Mouse (Mus musculus) forebrain, embryonic 16.5 days (tissue): Measurements from ENCODE around the gene Zcchc13. TPM values are rescaled to one million over a fixed set of nuclear protein-coding genes. Genes with fewer than 3 reads are reported as not detected.

Experiments
- ATAC-seq: fragments of 200-750 bp; cut with Nextera tagmentation; 2 replicates; pipeline ENCODE4 v1.8.0; 2017; ENCODE audit warnings: mild to moderate bottlenecking, moderate library complexity
- H3K27ac ChIP-seq: fragments of 300-500 bp; sonication (generic); 2 replicates; pipeline ENCODE4 v1.5.1; 2014; ENCODE audit warnings: low read length, control low read depth
- H3K27me3 ChIP-seq: fragments of 300-500 bp; sonication (generic); replicated peaks from 2 replicates; pipeline ENCODE4 v1.6.1; 2014; ENCODE audit warnings: low read length; ENCODE audit not compliant: control insufficient read depth, insufficient read depth
- H3K36me3 ChIP-seq: fragments of 300-500 bp; sonication (generic); 2 replicates; pipeline ENCODE4 v1.6.1; 2014; ENCODE audit not compliant: control insufficient read depth, insufficient read depth
- H3K4me1 ChIP-seq: fragments of 300-500 bp; sonication (generic); replicated peaks from 2 replicates; pipeline ENCODE4 v1.6.1; 2014; ENCODE audit warnings: low read length; ENCODE audit not compliant: control insufficient read depth, insufficient read depth
- H3K4me2 ChIP-seq: fragments of 300-500 bp; sonication (generic); 2 replicates; pipeline ENCODE4 v1.6.1; 2014; ENCODE audit warnings: mild to moderate bottlenecking, low read length, control low read depth
- H3K4me3 ChIP-seq: fragments of 300-500 bp; sonication (generic); replicated peaks from 2 replicates; pipeline ENCODE4 v1.5.1; 2014; ENCODE audit warnings: mild to moderate bottlenecking, low read length, control low read depth
- H3K9ac ChIP-seq: fragments of 300-500 bp; sonication (generic); replicated peaks from 2 replicates; pipeline ENCODE4 v1.6.1; 2014; ENCODE audit warnings: low read depth, low read length, control low read depth
- H3K9me3 ChIP-seq: fragments of 300-500 bp; sonication (generic); 2 replicates; pipeline ENCODE4 v1.6.1; 2016; ENCODE audit warnings: low read length; ENCODE audit not compliant: control insufficient read depth
- WGBS: fragments of 180-500 bp; shearing (Covaris S2); extraction: QIAGEN DNeasy Blood & Tissue Kit; methylation state at CpG from one replicate; pipeline ENCODE4 v1.1.7; 2014; 5-methylcytosine and 5-hydroxymethylcytosine counted together
- polyA plus RNA-seq: library from polyadenylated mRNA; unstranded; fragments of >200 nt; fragmentation: Nextera tagmentation; extraction: Ambion mirVana; gene quantifications from 2 replicates; pipeline ENCODE4 v1.2.1, GENCODE M21; 2015

Gene Zcchc13
- polyA plus RNA-seq, 1 experiment from 2014 or later = not detected

- H3K9ac ChIP-seq = no peak overlapping the region; the same call in 1 of the 2 replicates
- H3K27ac ChIP-seq = no peak overlapping the region
- WGBS = 67% methylated on average over 4 of the region's 4 CpGs
- H3K4me1 ChIP-seq = peaks cover 9% of the 10 kb centered on the region
- H3K9me3 ChIP-seq = no peaks in the 10 kb centered on the region
- no peak overlapping the region; the same call in 1 of the 2 replicates for H3K4me3 ChIP-seq
- H3K27me3 ChIP-seq = no peaks in the 10 kb centered on the region
- H3K36me3 ChIP-seq = peaks cover 1% of the 10 kb centered on the region; the same call in 1 of the 2 replicates
- ATAC-seq = no peak
- peak overlapping the region; percentile 54 for H3K4me2 ChIP-seq
Observed at GRCm38 (mm10) chrX:103615453-103615852, 14.9 kb upstream of the Zcchc13 start.

- peak overlapping the region; percentile 54 for H3K4me2 ChIP-seq
- H3K4me1 ChIP-seq = peaks cover 9% of the 10 kb centered on the region
- peak overlapping the region; percentile 75 for H3K27ac ChIP-seq
- peak; percentile 5 for ATAC-seq
- H3K9me3 ChIP-seq = no peaks in the 10 kb centered on the region
- H3K9ac ChIP-seq = peak overlapping the region; percentile 51
- peak overlapping the region; percentile 54 for H3K4me3 ChIP-seq
- no peaks in the 10 kb centered on the region; the same call in 1 of the 2 replicates for H3K36me3 ChIP-seq
- H3K27me3 ChIP-seq = no peaks in the 10 kb centered on the region
- WGBS = 37% methylated on average over 19 of the region's 19 CpGs
Observed at GRCm38 (mm10) chrX:103616162-103616535, 14.2 kb upstream of the Zcchc13 start.

- H3K9me3 ChIP-seq = no peaks in the 10 kb centered on the region
- WGBS = 1% methylated on average over 28 of the region's 50 CpGs
Observed at GRCm38 (mm10) chrX:103616536-103617404, 13.6 kb upstream of the Zcchc13 start.

GRCm38 (mm10) chrX:103617405-103618095, 12.8 kb upstream of the Zcchc13 start:
- WGBS = 19% methylated on average over 8 of the region's 8 CpGs
- Histone ChIP-seq H3K9ac (peak overlapping the region; percentile 55), H3K27me3 (no peaks in the 10 kb centered on the region), H3K27ac (peak overlapping the region; percentile 94), H3K9me3 (no peaks in the 10 kb centered on the region), H3K4me1 (peaks cover 11% of the 10 kb centered on the region), H3K4me3 (peak overlapping the region; percentile 54), H3K4me2 (peak overlapping the region; percentile 54), H3K36me3 (no peaks in the 10 kb centered on the region)
- no peak for ATAC-seq

More at GRCm38 (mm10) chrX:103616536-103617404, 13.6 kb upstream of the Zcchc13 start:
- Histone ChIP-seq H3K4me3 (peak overlapping the region; percentile 54), H3K27ac (peak overlapping the region; percentile 94), H3K9ac (peak overlapping the region; percentile 55), H3K4me2 (peak overlapping the region; percentile 54), H3K36me3 (no peaks in the 10 kb centered on the region; the same call in 1 of the 2 replicates), H3K4me1 (peaks cover 11% of the 10 kb centered on the region), H3K27me3 (no peaks in the 10 kb centered on the region)
- peak; percentile 98 for ATAC-seq

- Histone ChIP-seq H3K4me1 (peaks cover 12% of the 10 kb centered on the region), H3K36me3 (no peaks in the 10 kb centered on the region), H3K4me3 (peak overlapping the region; percentile 58), H3K27me3 (no peaks in the 10 kb centered on the region; the same call in 1 of the 2 replicates), H3K4me2 (peak overlapping the region; percentile 79), H3K9ac (peak overlapping the region; percentile 71), H3K27ac (peak overlapping the region; percentile 92), H3K9me3 (no peaks in the 10 kb centered on the region)
- 4% methylated on average over 8 of the region's 8 CpGs for WGBS
- ATAC-seq = peak; percentile 16
Observed at GRCm38 (mm10) chrX:103621799-103622198, 8.6 kb upstream of the Zcchc13 start.

- Histone ChIP-seq H3K27ac (peak overlapping the region; percentile 92), H3K36me3 (no peaks in the 10 kb centered on the region), H3K27me3 (no peaks in the 10 kb centered on the region; the same call in 1 of the 2 replicates), H3K9ac (peak overlapping the region; percentile 71), H3K4me1 (peaks cover 12% of the 10 kb centered on the region), H3K4me3 (peak overlapping the region; percentile 58), H3K4me2 (peak overlapping the region; percentile 79), H3K9me3 (no peaks in the 10 kb centered on the region)
- ATAC-seq = peak; percentile 94
- under 1% methylated on average over 33 of the region's 33 CpGs for WGBS
Observed at GRCm38 (mm10) chrX:103622260-103622934, 8.0 kb upstream of the Zcchc13 start.

- H3K4me3 ChIP-seq = peak overlapping the region; percentile 58
- H3K36me3 ChIP-seq = no peaks in the 10 kb centered on the region
- no peaks in the 10 kb centered on the region; the same call in 1 of the 2 replicates for H3K27me3 ChIP-seq
- H3K27ac ChIP-seq = 0 out of 2 replicates have a peak overlapping the region, but pooled peaks have one; percentile 1
- H3K4me2 ChIP-seq = peak overlapping the region; percentile 79
- ATAC-seq = peak; percentile 13
- H3K9me3 ChIP-seq = no peaks in the 10 kb centered on the region
- 2% methylated on average over 13 of the region's 13 CpGs for WGBS
- H3K9ac ChIP-seq = no peak overlapping the region; the same call in 1 of the 2 replicates
- H3K4me1 ChIP-seq = peaks cover 12% of the 10 kb centered on the region
Observed at GRCm38 (mm10) chrX:103622935-103623280, 7.5 kb upstream of the Zcchc13 start.

- WGBS = under 1% methylated on average over 24 of the region's 28 CpGs
- ATAC-seq = peak; percentile 41
Observed at GRCm38 (mm10) chrX:103623411-103623845, 7.0 kb upstream of the Zcchc13 start.

More at GRCm38 (mm10) chrX:103623411-103623845, 7.0 kb upstream of the Zcchc13 start:
- peaks cover 8% of the 10 kb centered on the region for H3K4me1 ChIP-seq
- H3K4me3 ChIP-seq = peak overlapping the region; percentile 58
- H3K27me3 ChIP-seq = no peaks in the 10 kb centered on the region; the same call in 1 of the 2 replicates
- H3K9me3 ChIP-seq = no peaks in the 10 kb centered on the region
- peak overlapping the region; percentile 67 for H3K9ac ChIP-seq
- peak overlapping the region; percentile 79 for H3K4me2 ChIP-seq
- H3K36me3 ChIP-seq = no peaks in the 10 kb centered on the region
- H3K27ac ChIP-seq = peak overlapping the region; percentile 56; the same call in 1 of the 2 replicates
